Mouse (Mus musculus) monocyte, adult 5-6 weeks (primary cell): Measurements from ENCODE around the gene Hist2h2ab. TPM values are rescaled to one million over a fixed set of nuclear protein-coding genes. Genes with fewer than 3 reads are reported as not detected.

Experiments
- ATAC-seq: fragments of 153-309, 156-312 bp; replicated peaks from 2 replicates; pipeline ENCODE4 v1.8.0; 2017; ENCODE audit warnings: mild to moderate bottlenecking; ENCODE audit not compliant: low TSS enrichment, insufficient number of reproducible peaks, severe bottlenecking, poor library complexity, low FRiP score
- total RNA-seq: library from RNA; stranded (forward); fragments of 200-1000, 200-491, 200-594 nt; gene quantifications from 3 replicates; pipeline ENCODE4 v1.2.3, GENCODE M21; 2017

The Hist2h2ab gene
- total RNA-seq, 1 experiment from 2014 or later = 14.2 TPM

GRCm38 (mm10) chr3:96248141-96249033 is 28.7 kb downstream of the Hist2h2ab start:
- no peak for ATAC-seq

GRCm38 (mm10) chr3:96249034-96249345 is 29.3 kb downstream of the Hist2h2ab start:
- no peak for ATAC-seq

- no peak for ATAC-seq
Observed at GRCm38 (mm10) chr3:96250890-96251289, 31.2 kb downstream of the Hist2h2ab start.

- peak; percentile 86 for ATAC-seq
Observed at GRCm38 (mm10) chr3:96251787-96252186, 32.1 kb downstream of the Hist2h2ab start.

GRCm38 (mm10) chr3:96254683-96255355 is 35.2 kb downstream of the Hist2h2ab start:
- no peak for ATAC-seq

- no peak for ATAC-seq
Observed at GRCm38 (mm10) chr3:96255926-96256593, 36.4 kb downstream of the Hist2h2ab start.

GRCm38 (mm10) chr3:96257190-96257589 is 37.5 kb downstream of the Hist2h2ab start:
- ATAC-seq = no peak

- ATAC-seq = no peak
Observed at GRCm38 (mm10) chr3:96260220-96260619, 40.6 kb downstream of the Hist2h2ab start.

- ATAC-seq = no peak
Observed at GRCm38 (mm10) chr3:96261623-96262022, 42.0 kb downstream of the Hist2h2ab start.

- ATAC-seq = peak; percentile 86
Observed at GRCm38 (mm10) chr3:96262216-96262875, 42.7 kb downstream of the Hist2h2ab start.

- peak; percentile 77 for ATAC-seq
Observed at GRCm38 (mm10) chr3:96262979-96263550, 43.4 kb downstream of the Hist2h2ab start, which contains the start of gene Hist2h4. Hist2h4 (minus strand) TSS chr3:96263311.

- ATAC-seq = no peak
Observed at GRCm38 (mm10) chr3:96263558-96264403, 44.1 kb downstream of the Hist2h2ab start.

- no peak for ATAC-seq
Observed at GRCm38 (mm10) chr3:96264404-96264949, 44.8 kb downstream of the Hist2h2ab start.

- no peak for ATAC-seq
Observed at GRCm38 (mm10) chr3:96266132-96266710, 46.6 kb downstream of the Hist2h2ab start.

GRCm38 (mm10) chr3:96267541-96267940 is 47.9 kb downstream of the Hist2h2ab start:
- ATAC-seq = no peak

- peak; percentile 72 for ATAC-seq
Observed at GRCm38 (mm10) chr3:96268051-96268775, 48.5 kb downstream of the Hist2h2ab start, which contains the start of gene Hist2h3b. Hist2h3b (plus strand) TSS chr3:96268654.
